Mouse (Mus musculus): ENCODE measurements around the gene Tmem269. TPM values are rescaled to one million over a fixed set of nuclear protein-coding genes. Genes with fewer than 3 reads are reported as not detected.
A peak's percentile ranks its signal among the peaks of the same experiment; 100 is the strongest.

The Tmem269 gene
- total RNA-seq (2021) = not detected
- polyA plus RNA-seq (2012; rRNA removed) = 0.18 and 0.31 TPM in 2 replicates
- long read RNA-seq = 0 reads

DNA sequence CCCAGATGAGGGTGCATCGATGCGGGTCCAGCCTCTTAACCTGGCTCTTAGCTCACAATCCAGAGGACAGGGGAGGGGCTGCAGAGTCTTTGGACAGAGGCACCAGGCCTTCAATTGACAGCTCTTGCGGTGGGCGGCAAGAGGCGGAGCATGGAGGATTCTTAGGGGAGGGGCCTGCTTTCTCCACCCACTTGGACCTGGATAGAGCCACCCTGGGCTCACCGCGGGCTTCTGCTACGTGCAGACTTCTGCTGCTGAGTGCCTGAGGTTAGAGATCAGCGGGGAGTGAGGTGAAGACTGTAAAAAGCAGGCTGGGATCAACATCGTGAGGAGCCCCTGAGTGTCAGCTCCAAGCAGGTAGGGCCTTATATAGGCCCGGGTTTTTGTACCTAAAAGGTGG is at the start of gene Tmem269:
TSS of gene Tmem269 (minus strand) at position 49 of the 400 bp plus-strand sequence.
- no peak for DNase-seq

DNA sequence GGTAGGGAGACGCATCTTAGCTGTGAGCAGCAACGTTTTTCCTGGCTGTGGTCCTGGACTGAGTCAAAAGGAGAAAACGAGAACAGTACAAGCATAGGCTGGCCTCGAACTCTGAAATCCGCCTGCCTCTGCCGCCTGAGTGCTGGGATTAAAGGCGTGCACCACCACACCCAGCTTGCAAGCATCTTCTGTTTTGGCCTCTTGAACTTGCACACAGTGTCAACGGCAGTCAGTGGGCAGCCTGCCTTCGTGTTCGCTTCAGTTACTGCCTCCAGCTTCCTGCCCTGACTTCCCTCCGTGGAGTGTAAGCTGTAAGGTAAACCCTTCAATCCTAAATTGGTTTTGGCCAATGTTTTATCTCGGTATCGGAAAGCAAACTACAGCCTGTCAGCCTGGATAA is 48.6 kb upstream of the Tmem269 start:
- DNase-seq = no peak

DNA sequence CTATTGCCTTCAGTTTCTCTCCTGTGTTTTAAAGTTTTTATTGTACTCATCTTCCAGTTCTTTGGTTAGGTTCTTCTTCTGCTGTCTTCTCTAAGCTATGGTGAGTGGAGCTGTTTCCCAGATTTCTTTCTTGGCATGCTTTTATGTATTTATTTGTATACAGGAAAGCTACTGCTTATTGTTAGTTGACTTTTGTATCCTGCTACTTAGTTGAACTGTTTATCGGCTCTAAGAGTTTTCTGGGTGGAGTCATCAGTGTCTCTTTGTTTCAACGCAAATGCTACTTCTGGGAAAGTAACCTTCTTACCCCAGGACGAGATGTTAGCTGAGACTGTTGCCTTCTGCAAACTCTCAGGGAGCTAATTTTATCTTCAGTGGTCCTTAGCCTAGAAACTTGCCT is 45.4 kb upstream of the Tmem269 start:
- DNase-seq = no peak

DNA sequence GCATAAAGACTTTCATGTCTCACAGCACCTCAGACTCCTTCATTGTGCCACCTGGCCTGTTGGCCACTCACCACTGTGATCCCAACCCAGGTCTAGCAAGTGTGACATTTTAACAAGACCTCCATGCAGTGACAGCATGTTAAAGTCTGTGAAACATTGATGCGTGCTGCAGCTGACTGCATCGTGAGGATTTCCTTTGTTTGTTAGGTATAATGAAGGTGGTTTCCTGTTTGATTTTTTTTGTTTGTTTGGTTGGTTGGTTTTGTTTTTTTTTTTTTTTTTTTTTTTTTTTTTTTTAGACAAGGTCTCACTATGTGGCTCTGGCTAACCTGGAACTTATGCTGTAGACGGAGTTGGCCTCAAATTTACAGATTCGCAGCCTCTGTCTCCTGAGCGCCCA is 44.5 kb upstream of the Tmem269 start:
- DNase-seq = no peak

DNA sequence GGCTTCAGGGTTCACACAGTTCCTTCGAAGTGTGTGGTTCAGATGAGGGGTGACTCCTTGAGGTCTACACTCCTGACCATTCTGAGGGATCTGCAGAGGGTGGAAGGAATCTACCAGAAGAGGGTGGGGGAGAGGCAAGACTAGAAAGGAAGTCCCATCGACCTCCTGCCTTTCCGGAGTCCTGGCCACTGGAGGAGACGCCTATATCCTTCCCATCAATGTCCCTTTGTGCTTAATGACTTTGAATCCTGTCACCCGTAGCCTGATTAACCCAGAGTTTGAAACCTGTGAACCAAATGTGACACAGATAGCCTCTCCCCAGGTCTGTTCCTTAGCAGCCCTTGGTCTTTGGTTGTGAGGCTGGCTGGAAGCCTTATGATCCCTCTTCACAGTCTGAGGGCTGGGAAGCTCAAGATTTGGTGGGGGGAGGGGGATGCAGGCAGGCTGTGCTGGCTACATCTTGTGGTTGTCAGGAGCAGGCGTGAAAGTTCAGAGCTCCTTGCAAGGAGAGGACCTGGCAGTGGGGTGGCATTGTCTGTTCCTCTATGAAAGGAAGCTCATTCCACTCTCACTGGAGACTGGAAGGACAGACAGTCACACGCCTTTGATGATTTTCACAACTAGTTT is 43.2 kb upstream of the Tmem269 start:
- DNase-seq = no peak

DNA sequence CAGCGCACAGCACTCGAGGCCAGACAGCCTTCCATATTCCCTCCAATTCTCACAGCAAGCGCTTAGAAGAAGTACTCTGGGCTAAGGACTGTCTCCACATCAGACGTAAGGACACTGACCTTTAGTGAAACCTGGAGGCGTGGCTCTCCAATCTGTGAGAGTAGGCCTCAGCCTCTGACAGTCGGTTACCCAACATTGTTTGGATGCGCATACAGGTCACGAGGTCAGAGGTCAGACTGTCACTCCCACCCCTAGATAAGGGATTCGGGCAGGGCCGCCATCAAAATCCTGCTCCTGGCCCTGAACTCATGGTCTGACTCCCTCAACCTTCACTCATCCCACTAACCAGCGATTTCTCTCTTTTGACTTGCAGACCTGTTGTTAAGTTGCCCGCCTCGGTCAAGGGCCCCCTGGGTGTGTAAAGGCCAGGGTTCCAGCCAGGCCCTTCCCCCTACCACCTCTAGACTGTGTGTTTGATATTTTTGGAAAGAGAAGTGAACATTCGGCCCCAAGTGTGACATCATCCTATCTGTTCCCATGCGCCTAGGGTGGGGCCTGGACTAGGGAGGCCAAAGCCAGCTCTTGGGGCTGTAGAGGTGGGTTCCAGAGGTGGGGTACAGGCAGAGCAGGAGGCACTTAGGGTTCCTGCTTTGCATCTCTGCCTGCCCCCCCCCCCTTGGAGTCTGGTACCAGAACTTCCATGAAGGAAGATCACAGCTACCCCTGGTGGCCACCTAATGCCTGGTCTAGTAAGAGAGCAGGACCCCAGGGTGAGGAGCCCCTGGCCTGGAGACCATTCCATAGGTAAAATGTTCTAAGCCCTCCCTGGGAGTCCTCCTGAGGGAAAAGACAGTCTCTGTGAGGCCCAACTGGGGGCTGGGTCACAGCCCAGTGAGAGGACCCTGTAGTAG is 41.6 kb upstream of the Tmem269 start:
- DNase-seq = no peak

DNA sequence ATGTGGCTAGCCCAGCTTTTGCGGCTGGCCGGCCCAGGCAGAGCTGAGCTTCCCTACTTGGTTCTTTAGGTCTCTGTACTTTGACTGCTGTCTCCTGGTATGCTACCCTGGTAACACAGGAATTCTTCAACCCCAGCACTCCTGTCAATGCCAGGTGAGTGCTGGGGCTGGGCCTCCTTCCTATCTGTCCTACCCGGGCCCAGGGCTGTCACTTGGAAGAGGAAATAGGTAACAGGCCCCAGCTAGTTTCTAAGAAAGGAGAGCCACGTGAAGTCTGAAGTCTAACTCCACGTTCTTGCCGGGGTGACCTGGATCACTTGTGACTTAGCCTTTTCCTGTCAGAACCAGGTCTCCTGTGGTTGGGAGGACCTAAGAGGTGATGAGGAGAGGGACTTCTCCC is 39.1 kb upstream of the Tmem269 start:
- no peak for DNase-seq

DNA sequence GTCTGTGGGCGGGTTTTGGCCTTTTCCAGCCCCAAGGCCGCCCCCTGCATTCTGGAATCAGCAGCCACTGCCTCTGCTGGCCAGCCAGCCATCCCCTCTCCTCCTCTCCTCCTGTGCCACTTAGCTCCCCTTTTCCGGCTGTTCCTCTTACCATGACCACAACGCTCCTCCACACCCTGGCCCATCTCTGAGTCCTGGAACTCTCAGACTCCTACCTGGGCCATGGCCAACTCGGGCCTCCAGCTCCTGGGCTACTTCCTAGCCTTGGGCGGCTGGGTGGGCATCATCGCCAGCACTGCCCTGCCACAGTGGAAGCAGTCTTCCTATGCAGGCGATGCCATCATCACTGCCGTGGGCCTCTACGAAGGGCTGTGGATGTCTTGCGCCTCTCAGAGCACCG is 37.3 kb upstream of the Tmem269 start, which contains the start of gene Cldn19:
TSS of gene Cldn19 (plus strand) at position 64 of the 400 bp plus-strand sequence.
- no peak for DNase-seq

DNA sequence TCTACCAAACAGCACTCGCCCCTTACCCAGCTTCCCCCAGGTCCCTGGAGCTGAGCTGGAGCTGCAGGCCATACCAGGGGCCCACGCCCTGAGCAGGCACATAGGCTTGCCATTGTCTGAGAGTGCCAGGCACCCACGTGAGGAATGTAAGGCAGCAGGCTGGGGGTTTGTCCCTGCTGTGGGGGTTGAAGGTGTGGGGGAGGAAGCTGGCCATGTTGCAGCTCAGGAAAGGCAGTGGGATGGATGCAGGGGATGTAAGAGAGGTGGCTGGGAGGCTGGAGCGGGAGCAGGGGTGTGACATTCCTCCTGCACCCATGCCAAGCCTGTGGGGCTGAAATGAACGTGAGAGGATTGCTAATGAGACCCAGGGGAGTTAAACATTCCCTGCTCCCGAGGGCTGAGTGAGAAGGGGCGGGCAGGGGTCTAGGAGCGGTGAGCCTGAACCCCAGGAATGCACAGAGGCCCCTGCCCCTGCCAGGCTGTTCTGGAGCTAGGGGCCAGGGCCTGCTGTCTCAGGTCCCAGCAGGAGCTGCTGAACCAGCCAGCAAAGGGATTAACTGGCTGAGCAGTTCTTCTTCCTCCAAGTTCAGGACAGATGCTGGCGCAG is 36.1 kb upstream of the Tmem269 start:
- DNase-seq = no peak

DNA sequence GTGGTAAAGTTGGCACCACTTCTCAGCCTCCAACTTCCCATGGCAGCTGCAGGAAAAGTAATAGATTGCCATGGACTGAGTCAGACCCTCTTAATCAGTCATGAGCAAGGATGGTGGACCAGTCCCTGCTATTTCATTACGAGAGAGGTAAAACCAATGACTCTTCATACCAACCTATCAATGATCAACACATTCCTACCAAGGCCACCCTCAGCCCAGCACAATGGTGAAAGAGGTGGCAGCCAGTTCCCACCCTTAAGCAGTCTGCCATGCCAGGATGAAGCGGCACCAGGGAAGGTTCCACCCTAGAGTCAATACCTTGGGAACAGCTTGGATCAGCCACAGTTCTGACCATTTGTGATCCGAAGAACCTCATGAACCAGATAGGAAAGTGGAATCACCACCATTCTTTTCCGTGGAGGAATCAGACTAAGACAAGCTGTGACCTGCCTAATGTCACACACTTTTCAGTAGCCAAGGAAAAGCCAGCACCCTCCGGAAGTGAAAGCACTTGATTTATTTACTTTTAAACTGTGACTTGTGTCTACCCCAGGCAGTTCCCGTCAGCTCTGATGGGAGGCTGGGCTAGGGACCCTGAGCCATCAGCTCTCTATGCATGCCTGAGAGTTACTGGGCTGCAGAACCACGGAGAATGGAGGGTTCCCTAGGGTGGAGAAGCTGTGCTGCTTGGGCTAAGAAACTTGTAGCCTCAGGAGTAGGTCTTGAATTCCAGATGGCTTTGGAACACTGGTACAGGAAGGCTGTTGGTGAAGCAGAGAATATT is 34.2 kb upstream of the Tmem269 start:
- no peak for DNase-seq

DNA sequence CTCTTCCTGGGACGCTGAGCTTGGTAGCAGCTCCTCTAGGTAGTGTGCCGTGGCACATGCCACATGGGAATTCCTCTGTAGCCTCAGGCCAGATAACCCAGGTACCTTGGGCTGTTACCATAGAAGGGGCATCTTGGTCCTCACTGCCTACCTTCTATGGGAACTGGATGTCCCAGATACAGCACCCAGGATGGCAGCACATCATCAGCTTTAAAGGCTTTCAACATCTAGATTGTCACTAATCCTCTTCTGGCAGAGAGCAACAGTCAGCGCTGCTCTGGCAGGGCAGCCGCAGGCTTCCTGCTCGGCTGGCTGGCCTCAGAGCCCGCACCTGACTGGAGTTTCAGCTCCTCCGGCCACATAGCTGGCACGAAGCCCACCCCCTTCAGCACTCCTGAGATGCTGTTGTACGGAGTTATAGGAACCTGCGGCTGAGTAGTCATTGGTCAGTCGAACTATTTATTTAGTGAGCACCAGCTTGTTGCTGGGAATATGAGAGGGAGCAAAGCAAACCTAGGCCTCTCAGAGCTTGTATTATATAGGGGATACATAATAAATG is 30.5 kb upstream of the Tmem269 start:
- no peak for DNase-seq

DNA sequence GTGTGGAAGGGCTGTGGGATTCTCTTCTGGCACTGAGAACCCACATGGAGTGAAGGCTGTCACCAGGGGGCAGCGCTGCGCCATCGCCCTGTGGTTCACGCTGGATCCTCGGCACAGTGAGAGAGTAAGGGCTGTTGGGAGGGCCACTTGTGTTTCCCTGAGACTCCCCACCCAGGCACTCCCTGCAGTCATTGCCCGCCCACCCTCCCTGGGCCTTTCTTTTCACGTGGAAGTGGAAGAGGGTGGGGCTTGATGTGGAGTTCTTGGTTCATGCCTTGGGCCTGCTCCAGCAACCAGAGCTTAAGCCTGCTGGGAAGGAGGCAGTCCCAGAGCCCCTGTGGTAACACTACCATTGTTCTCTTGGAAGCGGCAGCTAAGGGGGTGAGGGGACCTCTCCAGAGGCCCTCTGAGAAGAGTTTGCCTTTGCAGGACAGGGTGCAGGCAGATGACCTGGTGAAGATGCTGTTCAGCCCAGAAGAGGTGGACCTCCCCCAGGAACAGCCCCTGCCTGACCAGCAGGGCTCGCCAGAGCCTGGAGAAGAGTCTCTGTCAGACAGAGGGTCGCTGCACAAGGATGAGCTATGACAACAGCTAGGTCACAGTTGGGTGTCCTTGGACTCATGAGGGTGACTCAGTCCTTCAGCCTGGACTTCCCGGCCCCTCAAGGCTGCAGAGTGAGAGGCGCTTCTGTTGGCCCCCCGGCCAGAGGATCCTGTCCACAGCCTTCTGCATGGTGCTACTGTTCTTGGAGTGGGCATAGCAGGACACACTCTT is 29.6 kb upstream of the Tmem269 start:
- DNase-seq = peak; percentile 85

DNA sequence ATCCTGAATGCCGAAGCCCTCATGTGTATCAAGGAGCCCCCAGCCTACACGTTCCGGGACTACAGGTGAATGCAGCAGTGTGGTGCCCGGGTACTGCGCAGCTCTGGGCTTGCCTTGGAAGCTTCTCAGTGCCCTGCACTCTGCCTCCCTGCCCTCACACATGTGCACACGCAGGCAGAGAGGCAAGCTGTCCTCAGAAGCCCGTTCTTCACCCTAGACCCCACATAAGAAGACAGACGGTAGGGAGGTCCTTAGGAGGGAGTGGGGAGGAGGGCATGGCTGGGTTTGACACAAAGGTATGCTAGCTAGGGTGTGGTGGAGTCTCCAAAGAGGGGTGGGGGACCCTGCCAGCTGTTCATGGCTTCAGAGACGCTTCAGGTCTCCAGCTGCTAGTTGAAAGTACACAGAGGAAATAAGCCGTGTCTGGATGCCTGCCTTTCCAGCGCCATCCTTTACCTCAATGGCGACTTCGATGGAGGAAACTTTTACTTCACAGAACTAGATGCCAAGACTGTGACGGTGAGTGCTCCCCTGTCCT is 28.7 kb upstream of the Tmem269 start:
- no peak for DNase-seq

DNA sequence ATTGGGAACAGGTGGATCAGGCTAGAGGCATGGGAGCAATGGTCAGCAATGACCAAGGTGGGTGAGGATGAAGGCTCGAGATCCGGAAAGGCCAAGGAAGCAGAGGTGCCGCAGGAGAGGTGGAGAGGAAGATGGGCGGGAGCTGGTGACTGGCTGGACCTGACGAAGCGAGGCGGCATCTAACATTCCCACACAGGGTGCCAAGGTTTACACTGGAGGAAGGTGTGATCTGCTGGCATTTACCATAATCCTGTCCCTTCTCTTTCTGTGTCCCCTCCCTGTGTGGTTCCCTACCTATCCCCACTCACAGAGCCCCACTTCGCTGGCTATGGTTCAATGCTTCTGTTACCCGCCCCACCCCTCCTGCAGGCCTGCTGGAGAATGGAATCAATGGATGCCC is 27.9 kb upstream of the Tmem269 start:
- DNase-seq = no peak

DNA sequence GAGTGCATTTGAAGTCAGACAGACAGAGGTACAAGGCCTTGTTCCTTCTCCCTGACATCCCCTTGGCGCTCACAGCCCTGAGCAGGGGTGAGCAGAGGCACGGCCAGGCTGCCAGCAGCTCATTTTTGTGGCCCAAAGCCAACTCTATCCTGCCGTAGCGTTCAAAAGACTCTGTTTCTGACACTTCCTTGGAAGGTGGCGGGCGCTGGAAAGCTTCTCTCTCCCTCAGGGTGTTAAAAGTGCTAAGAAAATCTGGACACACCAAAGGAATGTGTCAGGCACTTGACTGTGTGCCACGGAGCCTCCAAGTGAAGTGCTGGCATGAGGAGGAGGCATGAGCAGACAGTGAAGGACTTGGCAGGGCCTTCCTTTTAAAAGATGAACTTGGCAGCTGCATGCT is 27.5 kb upstream of the Tmem269 start:
- DNase-seq = peak; percentile 58

DNA sequence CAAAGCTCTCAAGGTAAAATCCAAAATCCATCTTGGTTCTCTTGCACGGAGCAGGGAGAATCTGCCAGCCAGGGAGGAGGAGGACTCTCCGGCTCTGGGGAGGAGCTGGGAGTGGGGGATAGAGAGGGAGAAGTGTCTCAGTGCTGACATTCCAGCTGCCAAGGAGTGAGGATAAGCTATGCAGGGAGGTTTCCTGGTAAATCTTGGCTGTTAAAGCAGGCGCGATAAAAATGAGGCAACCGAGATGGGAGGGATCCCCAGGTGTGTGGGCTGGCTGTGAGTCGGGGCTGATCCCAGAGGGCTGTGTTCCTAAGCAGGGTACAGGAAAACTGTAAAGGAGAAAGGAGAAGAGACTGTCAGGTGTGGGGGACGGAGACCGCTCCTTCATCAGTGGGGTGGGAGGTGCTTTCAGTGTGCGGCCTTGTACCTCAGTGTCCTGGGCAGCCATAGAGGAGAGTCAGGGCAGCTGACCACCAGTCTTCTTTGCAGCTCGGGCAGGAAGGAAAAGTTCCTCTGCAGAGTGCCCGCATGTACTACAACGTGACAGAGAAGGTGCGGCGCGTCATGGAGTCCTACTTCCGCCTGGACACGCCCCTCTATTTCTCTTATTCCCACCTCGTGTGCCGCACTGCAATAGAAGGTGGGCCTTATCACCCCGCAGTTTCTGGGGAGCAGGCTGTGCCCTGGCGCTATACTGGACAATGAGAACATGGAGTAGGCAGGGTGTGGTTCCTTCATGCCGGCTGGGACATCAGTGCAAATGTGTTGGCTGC is 26.6 kb upstream of the Tmem269 start:
- DNase-seq = no peak

DNA sequence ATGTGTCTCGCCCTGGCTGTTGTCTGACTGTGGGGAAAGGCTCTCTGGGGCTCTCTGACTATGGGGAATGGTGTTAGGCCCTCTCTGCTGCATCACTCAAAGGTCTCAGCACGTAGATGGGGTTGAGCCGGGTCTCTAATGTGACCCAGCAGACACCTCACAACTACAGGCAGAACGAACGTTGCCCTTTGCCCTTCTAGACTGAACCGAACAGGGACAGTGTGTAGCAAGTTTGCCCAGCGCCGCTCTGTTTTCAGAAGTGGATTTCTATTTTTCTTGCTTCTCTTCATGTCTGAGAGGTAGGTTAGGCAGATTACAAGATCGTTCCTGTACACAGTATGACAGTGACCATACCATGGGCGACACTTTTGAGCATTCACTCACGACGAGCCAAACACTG is 24.6 kb upstream of the Tmem269 start:
- no peak for DNase-seq

DNA sequence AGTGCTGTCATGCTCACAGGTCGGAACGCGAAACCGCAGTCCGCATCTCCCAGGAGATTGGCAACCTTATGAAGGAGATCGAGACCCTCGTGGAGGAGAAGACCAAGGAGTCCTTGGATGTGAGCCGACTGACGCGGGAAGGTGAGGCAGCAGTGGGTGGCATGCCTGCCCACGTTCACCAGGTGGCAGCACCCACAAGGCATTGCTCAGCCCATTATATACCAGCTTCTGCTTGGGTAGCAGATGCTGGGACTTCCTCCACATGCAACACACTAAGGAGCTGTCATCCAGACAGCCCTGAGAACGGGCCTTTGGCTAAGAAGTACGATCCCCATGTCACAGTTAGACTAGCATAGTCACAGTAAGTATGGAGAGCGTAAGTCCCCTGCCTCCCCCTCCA is 23.6 kb upstream of the Tmem269 start:
- DNase-seq = no peak

DNA sequence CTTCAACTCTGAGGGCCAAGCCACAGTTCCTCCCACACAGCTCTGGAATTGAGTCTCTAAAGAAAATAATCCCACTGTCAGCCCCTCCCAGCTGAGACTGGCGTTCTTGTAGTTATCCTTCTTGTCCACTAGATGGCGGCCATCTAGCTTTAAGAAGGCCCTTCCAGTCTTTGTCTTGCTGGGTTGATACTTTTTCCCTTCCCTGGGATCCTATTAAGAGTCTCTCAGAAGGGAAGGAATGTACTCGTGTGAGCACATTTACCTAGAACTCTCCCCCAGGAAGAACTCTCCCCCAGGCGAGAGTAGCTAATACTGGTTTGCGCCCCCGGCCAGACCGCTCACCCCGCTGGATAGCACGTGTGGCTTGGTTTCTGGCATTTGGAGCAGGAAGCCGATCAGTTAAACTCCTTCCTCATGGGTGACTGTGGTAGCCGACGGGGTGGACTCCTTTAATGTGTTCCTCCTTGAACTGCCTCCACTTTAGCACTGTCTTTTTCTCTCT is 21.2 kb upstream of the Tmem269 start:
- DNase-seq = no peak

DNA sequence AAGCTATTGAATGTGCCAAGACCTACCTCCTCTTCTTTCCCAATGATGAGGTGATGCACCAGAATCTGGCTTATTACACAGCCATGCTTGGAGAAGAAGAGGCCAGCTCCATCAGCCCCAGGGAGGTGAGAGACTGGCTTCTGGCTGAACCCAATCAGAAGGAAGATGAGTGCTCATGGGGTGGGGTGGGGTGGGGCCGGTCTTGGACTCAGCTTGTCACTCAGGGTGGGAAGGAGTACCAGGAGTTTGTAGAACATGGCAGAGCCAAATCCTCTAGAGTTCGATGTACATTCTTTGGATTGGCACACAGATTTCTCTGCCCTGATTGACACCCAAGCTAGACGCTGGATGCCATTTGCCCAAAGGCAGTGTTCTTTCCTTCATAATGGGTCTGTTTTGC is 20.6 kb upstream of the Tmem269 start:
- no peak for DNase-seq
